Mouse (Mus musculus): ENCODE results near the gene Gorasp1. TPM values are rescaled to one million over a fixed set of nuclear protein-coding genes. Genes with fewer than 3 reads are reported as not detected.

The Gorasp1 gene
- polyA plus RNA-seq, 2 experiments: 6.1 to 9.1 TPM

DNA sequence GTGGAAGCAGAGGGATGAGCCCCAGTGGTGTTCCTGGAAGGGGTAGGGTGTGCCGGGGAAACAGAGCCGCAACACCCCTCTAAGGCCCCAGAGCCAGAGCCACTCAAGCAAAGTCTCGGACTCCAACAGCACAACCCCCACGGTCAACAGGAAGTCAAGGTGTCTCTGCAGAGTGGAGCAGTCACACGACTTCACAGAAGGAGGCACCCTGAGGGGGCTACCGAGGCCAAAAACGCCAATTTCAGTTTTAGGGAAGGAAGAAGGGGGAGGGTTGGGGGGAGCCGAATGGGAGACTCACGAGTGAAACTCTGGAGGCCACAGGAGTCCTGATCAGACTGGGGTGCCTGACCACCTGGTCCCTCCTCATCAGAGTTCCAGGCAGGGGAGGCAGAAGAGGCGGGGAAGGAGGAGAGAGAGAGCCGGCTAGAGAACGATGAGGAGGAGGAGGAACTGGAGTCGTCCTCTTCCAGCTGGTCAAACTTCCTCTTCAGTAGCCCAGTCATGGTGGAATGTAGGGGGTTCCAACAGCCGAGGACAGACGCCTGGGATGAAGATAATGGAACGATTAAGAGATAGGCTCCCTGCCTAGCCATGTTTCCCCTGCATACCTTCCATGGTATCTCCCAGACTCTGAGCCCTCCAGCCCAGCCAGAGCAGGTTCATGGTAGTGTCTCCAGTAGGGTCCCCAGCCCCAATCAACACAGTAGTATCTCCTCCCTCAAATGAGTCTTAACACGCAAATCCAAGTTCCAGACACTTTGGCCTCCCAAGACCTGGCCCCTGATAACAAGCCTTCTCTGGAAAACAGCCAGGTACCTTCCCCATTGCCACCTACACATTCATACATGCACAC lies 39.6 kb upstream of the Gorasp1 start:
- Histone ChIP-seq H3K36me3 (replicated peaks; ENCODE audit: control insufficient read depth, insufficient read depth, low read depth) (no peaks in the 10 kb centered on the region), H3K4me2 (ENCODE audit: low read depth) (peak overlapping the region; percentile 1; the same call in 1 of the 2 replicates), H3K9ac (replicated peaks) (no peak overlapping the region), H3K27me3 (ENCODE audit: control insufficient read depth, insufficient read depth, low read length) (no peaks in the 10 kb centered on the region), H3K4me1 (replicated peaks; ENCODE audit: control insufficient read depth in 2 of 2, insufficient read depth in 2 of 2, low read length in 1 of 2) (peaks cover 0 to 29% of the 10 kb centered on the region in 2 experiments; a peak in 3 of 4 replicates), H3K27ac (no peak overlapping the region), H3K9me3 (ENCODE audit: control insufficient read depth, low read length) (no peaks in the 10 kb centered on the region), H3K4me3 (ENCODE audit: insufficient read depth in 1 of 2, low read depth in 2 of 2, low read length in 2 of 2) (no peak overlapping the region)
- DNase-seq (ENCODE audit: low read depth in 3 of 3, low spot score in 3 of 3) (no peak), ATAC-seq (ENCODE audit: insufficient read depth) (no peak)
- 11% methylated on average over 17 of the region's 17 CpGs for WGBS (ENCODE audit: insufficient replicate concordance)
- TF ChIP-seq CTCF (IDR thresholded peaks at IDR 0.05; ENCODE audit: low read depth): no peak
- no peak for TF ChIP-seq EP300 (IDR thresholded peaks at IDR 0.05; ENCODE audit: low read depth)

DNA sequence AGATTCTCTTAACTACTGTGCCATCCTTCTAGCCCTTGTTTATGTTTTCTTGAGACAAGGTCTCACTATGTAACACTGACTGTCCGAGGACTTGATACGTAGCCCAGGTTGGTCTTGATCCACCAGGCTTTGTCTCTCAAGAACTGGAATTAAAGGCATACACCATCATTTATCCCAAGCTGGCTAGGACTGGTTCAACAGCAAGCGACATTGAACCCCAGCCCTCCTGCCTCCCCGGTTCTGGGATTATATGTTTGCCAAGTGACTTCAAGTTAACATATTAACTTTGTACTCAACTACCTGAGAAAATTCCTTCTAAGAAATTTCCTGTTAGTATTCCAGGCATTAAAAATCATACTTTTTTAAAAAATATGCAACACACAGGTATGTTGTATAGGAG lies 37.9 kb upstream of the Gorasp1 start:
- no peak overlapping the region for H3K4me2 ChIP-seq (ENCODE audit: low read depth)
- ATAC-seq (ENCODE audit: insufficient read depth): no peak

DNA sequence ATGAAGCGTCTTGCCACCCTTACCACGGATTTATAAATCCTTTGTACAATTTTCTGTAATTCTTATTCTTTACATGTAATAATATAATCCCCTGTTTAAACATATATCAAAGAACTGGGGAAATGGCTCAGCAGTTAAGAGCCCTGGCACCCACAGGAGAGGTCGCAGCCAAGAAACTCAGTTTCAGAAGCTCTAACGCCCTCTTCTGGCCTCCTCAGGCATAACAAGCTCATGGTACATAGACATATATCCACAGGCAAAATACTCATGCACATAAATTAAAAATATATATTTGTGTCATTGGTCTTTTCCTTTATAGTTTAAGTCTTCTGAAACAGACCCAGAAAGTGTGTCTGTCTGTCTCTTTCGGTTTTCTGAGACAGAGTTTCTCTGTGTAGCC lies 37.2 kb upstream of the Gorasp1 start:
- no peak for ATAC-seq (ENCODE audit: insufficient read depth)
- Histone ChIP-seq H3K4me3 (ENCODE audit: insufficient read depth in 1 of 2, low read depth in 2 of 2, low read length in 2 of 2) (no peak overlapping the region), H3K9ac (replicated peaks) (no peak overlapping the region), H3K36me3 (replicated peaks; ENCODE audit: control insufficient read depth, insufficient read depth, low read depth) (no peaks in the 10 kb centered on the region), H3K27me3 (ENCODE audit: control insufficient read depth, insufficient read depth, low read length) (no peaks in the 10 kb centered on the region), H3K4me2 (ENCODE audit: low read depth) (no peak overlapping the region), H3K4me1 (replicated peaks; ENCODE audit: control insufficient read depth in 2 of 2, insufficient read depth in 2 of 2, low read length in 1 of 2) (peaks cover 0 to 14% of the 10 kb centered on the region in 2 experiments; a peak in 3 of 4 replicates), H3K9me3 (ENCODE audit: control insufficient read depth, low read length) (no peaks in the 10 kb centered on the region), H3K27ac (no peak overlapping the region)
- 70% methylated on average over 5 of the region's 5 CpGs for WGBS (ENCODE audit: insufficient replicate concordance)
- no peak for DNase-seq (ENCODE audit: low read depth in 3 of 3, low spot score in 3 of 3)
- TF ChIP-seq EP300 (IDR thresholded peaks at IDR 0.05; ENCODE audit: low read depth): no peak
- 0 out of 2 replicates have a peak, but pooled peaks have one; percentile 18 for TF ChIP-seq CTCF (IDR thresholded peaks at IDR 0.05; ENCODE audit: low read depth)

More for the DNA sequence above, 37.9 kb upstream of the Gorasp1 start:
- H3K9ac ChIP-seq (replicated peaks): no peak overlapping the region
- H3K27ac ChIP-seq: no peak overlapping the region
- peaks cover 0 to 18% of the 10 kb centered on the region in 2 experiments; a peak in 3 of 4 replicates for H3K4me1 ChIP-seq (replicated peaks; ENCODE audit: control insufficient read depth in 2 of 2, insufficient read depth in 2 of 2, low read length in 1 of 2)
- no peak for DNase-seq (ENCODE audit: low read depth in 3 of 3, low spot score in 3 of 3)
- H3K27me3 ChIP-seq (ENCODE audit: control insufficient read depth, insufficient read depth, low read length): no peaks in the 10 kb centered on the region
- no peak overlapping the region for H3K4me3 ChIP-seq (ENCODE audit: insufficient read depth in 1 of 2, low read depth in 2 of 2, low read length in 2 of 2)
- no peaks in the 10 kb centered on the region for H3K9me3 ChIP-seq (ENCODE audit: control insufficient read depth, low read length)
- 76% methylated on average over 4 of the region's 4 CpGs for WGBS (ENCODE audit: insufficient replicate concordance)
- no peak for TF ChIP-seq EP300 (IDR thresholded peaks at IDR 0.05; ENCODE audit: low read depth)
- no peak for TF ChIP-seq CTCF (IDR thresholded peaks at IDR 0.05; ENCODE audit: low read depth)
- H3K36me3 ChIP-seq (replicated peaks; ENCODE audit: control insufficient read depth, insufficient read depth, low read depth): no peaks in the 10 kb centered on the region

DNA sequence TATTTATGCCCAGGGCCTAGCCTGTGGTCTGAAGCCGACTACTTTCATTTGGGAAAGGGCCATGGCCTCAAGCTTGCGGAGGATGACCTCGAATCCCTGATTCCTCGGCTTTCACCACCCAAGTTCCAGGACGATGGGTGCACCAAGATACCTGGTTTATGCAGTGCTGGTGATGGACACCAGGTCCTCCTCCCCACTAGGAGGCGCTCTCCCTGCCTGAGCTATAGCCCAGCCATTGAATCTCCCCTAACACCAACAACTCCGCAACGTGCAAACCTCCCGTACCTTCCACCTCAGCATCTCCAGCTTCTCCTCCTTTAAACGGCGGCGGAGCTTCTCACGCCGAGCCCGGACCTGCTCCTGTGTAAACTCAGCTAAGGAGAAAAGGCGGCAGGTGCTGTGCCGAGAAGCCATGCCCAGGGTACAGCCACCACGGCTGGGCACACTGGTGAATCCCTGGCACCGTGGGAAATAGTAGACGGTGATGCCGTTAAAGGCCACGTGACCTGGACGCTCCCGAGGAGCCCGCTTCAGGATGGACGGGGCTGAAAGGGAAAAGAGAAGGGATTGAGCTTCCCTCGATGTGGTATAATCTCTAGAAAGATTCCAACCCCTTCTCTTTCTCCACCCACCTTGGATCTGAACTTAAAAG lies 36.6 kb upstream of the Gorasp1 start:
- ATAC-seq (ENCODE audit: insufficient read depth) (no peak), DNase-seq (ENCODE audit: low read depth in 3 of 3, low spot score in 3 of 3) (no peak)
- Histone ChIP-seq H3K9me3 (ENCODE audit: control insufficient read depth, low read length) (no peaks in the 10 kb centered on the region), H3K4me3 (ENCODE audit: insufficient read depth in 1 of 2, low read depth in 2 of 2, low read length in 2 of 2) (no peak overlapping the region), H3K27ac (no peak overlapping the region), H3K4me1 (replicated peaks; ENCODE audit: control insufficient read depth in 2 of 2, insufficient read depth in 2 of 2, low read length in 1 of 2) (peaks cover 0 to 13% of the 10 kb centered on the region in 2 experiments; a peak in 3 of 4 replicates), H3K36me3 (replicated peaks; ENCODE audit: control insufficient read depth, insufficient read depth, low read depth) (no peaks in the 10 kb centered on the region), H3K27me3 (ENCODE audit: control insufficient read depth, insufficient read depth, low read length) (no peaks in the 10 kb centered on the region), H3K4me2 (ENCODE audit: low read depth) (no peak overlapping the region), H3K9ac (replicated peaks) (no peak overlapping the region)
- 84% methylated on average over 27 of the region's 27 CpGs for WGBS (ENCODE audit: insufficient replicate concordance)
- peak; percentile 75 for TF ChIP-seq CTCF (IDR thresholded peaks at IDR 0.05; ENCODE audit: low read depth)
- no peak for TF ChIP-seq EP300 (IDR thresholded peaks at IDR 0.05; ENCODE audit: low read depth)

DNA sequence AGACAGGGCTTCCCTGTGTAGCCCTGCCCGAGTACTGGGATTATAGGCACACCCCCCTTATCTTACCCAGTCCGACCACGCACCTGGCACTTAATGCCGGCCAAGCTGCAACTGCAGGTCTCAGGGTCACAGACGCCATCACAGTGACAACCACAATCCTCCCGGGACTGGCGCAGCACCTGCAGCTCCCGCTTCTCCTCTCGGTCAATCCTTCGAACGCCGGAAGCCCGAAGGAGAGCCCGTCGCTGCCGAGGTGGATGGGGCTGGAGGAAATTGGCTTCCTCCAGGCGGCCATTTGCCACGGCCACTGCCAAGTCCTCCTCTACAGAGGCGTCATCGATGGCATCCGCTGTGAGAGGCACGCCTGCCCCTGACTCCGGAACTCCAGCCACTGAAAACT lies 35.9 kb upstream of the Gorasp1 start:
- H3K4me3 ChIP-seq (ENCODE audit: insufficient read depth in 1 of 2, low read depth in 2 of 2, low read length in 2 of 2): no peak overlapping the region
- no peaks in the 10 kb centered on the region for H3K36me3 ChIP-seq (replicated peaks; ENCODE audit: control insufficient read depth, insufficient read depth, low read depth)
- DNase-seq (ENCODE audit: low read depth in 3 of 3, low spot score in 3 of 3) (no peak), ATAC-seq (ENCODE audit: insufficient read depth) (no peak)
- H3K27me3 ChIP-seq (ENCODE audit: control insufficient read depth, insufficient read depth, low read length): no peaks in the 10 kb centered on the region
- peaks cover 0 to 12% of the 10 kb centered on the region in 2 experiments; a peak in 3 of 4 replicates for H3K4me1 ChIP-seq (replicated peaks; ENCODE audit: control insufficient read depth in 2 of 2, insufficient read depth in 2 of 2, low read length in 1 of 2)
- no peak overlapping the region for H3K27ac ChIP-seq
- 78% methylated on average over 23 of the region's 23 CpGs for WGBS (ENCODE audit: insufficient replicate concordance)
- H3K9me3 ChIP-seq (ENCODE audit: control insufficient read depth, low read length): no peaks in the 10 kb centered on the region
- H3K4me2 ChIP-seq (ENCODE audit: low read depth): no peak overlapping the region
- no peak for TF ChIP-seq CTCF (IDR thresholded peaks at IDR 0.05; ENCODE audit: low read depth)
- no peak for TF ChIP-seq EP300 (IDR thresholded peaks at IDR 0.05; ENCODE audit: low read depth)
- no peak overlapping the region for H3K9ac ChIP-seq (replicated peaks)

Data from liver, embryonic 14.5 days (tissue).